Mouse (Mus musculus): ENCODE data around the gene Gm6676.
"Not testable (repeated sequence)": the region's sequence is repeated elsewhere in the genome, so short reads cannot be mapped to it uniquely, and the experiment has no call there.

The Gm6676 gene

GRCm38 (mm10) chr14:7125312-7125711, at the start of gene Gm6676:
TSS of gene Gm6676 (minus strand) at chr14:7125412.
- DNase-seq (ENCODE audit: low spot score): not testable (repeated sequence)

DNA sequence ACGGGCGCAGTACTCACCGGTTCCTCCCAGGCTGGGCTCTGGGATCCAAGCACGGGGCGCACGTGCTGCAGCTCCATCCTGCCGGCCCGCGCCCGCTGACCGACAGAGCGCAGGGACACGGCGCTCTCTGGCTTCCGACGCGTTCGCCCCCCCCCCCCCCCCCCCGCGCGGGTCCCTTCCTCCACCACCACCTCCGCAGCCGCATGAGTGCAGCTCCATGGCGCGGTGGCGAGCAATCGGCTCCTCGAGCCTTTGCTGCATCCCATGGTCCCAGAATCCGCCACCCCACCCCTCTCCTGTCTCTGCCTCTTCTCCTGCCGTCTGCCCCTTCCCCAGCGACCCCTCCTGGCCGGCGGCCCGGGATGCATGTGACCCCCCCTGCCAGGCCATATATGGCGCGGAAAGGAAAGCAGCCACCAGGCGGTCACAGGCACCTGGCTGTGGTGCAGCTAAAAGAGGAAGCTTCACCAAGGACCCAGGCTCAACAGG, 49.3 kb upstream of the Gm6676 start, which contains the start of gene Gm3512:
Gene Gm3512 (minus strand): TSS at position 51 of the 489 bp plus-strand sequence.
- DNase-seq (ENCODE audit: low spot score): not testable (repeated sequence)

- peak; percentile 3 for DNase-seq (ENCODE audit: low spot score)
Measured at GRCm38 (mm10) chr14:7105124-7105802, 19.9 kb downstream of the Gm6676 start.

- DNase-seq (ENCODE audit: low spot score): not testable (repeated sequence)
Measured at GRCm38 (mm10) chr14:7100521-7100920, 24.7 kb downstream of the Gm6676 start, which contains the start of gene Gm3696. TSS of gene Gm3696 (minus strand) at chr14:7100621.

Data from urinary bladder, postnatal 25 days (tissue).